Mouse (Mus musculus) midbrain, embryonic 13.5 days (tissue): ENCODE data around the gene Zfp212. TPM values are rescaled to one million over a fixed set of nuclear protein-coding genes. Genes with fewer than 3 reads are reported as not detected.

Experiments used
- polyA plus RNA-seq: library from polyadenylated mRNA; unstranded; fragments of >200 nt; fragmentation: Nextera tagmentation; extraction: Ambion mirVana; gene quantifications from 2 replicates; pipeline ENCODE4 v1.2.1, GENCODE M21; 2015

The Zfp212 gene
- polyA plus RNA-seq, 1 experiment from 2014 or later: 22.2 TPM

Other genes starting within 250 kb of the Zfp212 start
- 171 and 175 TPM in 2 replicates for gene Pdia4, start 107.0 kb upstream of the Zfp212 start, polyA plus RNA-seq
- gene Zfp786, start 89.6 kb upstream of the Zfp212 start, polyA plus RNA-seq: 18.3 and 18.8 TPM in 2 replicates
- 17.9 and 19.0 TPM in 2 replicates for gene Zfp398, start 84.8 kb upstream of the Zfp212 start, polyA plus RNA-seq
- 20.4 and 25.9 TPM in 2 replicates for gene Zfp282, start 43.3 kb upstream of the Zfp212 start, polyA plus RNA-seq
- gene Zfp956, start 32.9 kb downstream of the Zfp212 start, polyA plus RNA-seq: 13.9 and 14.6 TPM in 2 replicates
- 8.9 and 9.3 TPM in 2 replicates for gene Zfp777, start 128.4 kb downstream of the Zfp212 start, polyA plus RNA-seq
- gene Zfp746, start 166.1 kb downstream of the Zfp212 start, polyA plus RNA-seq: 17.0 and 21.5 TPM in 2 replicates